Mouse (Mus musculus) layer of hippocampus, postnatal 25 days (tissue): ENCODE measurements at regions not wholly inside any gene's neighbourhood (a gene's known extent, or its start where the extent isn't known, plus 50 kb on each side); places are given as distances from the start of the nearest gene placed in this dataset.

Experiments
- DNase-seq, 2 experiments: peaks; one replicate each; pipeline ENCODE4 v3.0.0; 2022; ENCODE audit warnings: mixed read lengths in 2 of 2, low spot score in 1 of 2; ENCODE audit errors: extremely low spot score in 1 of 2

DNA sequence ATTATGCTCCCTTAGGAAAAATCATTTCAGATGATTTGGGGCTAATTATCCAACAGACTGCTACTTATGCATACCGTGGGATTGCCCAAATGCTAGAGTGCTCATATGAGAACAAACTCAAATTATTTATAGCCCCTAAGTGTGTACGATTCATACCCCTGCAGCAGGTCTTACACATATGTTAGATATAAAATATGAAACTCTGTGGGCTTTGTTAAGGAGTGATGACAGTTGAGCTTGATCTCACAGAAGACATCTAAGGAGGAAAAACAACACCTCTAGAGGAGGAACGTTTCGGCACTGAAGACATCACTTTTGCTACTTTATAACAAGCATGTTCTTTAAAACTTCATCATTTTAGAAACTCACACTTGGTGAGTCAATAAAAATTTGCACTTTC is 1379.3 kb downstream of the Defb40 start:
- DNase-seq, result no peak

DNA sequence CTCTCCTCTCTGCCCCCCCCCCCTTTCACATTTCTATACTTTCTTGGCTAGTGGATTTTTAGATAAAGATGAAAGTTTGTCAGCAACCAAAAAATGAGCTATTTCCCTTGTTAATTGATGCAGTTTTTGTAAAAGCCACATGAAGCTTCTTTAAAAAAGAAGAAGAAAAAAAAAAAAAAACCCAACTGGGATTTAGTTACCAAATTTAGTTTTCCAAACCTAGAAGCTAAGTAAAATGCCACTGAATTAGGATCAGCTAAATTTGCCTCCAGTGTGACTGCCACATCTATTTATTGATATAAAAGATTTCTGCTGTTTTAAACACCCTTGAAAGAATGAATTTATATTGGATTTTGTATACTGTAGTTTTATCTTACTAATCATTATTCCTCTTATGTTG is 1381.5 kb downstream of the Defb40 start:
- DNase-seq, result no peak

DNA sequence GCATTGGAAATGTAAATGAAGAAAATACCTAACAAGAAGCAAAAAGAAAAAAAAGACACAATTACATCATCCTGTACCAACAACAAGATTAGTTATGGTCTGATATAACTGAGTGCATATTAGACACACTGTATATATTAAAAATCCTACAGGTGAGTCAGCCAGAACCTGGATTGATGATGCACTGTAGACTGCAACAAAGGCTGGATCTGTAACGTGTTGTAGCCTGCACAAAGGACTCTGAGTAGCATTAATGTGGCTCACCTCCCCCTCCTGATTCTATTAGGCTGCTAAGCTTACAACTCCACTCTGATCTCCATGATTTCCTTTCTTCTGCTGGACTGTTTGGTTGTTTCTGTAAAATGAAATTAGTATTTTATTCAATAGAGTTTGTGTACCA is 1383.4 kb downstream of the Defb40 start:
- no peak for DNase-seq

DNA sequence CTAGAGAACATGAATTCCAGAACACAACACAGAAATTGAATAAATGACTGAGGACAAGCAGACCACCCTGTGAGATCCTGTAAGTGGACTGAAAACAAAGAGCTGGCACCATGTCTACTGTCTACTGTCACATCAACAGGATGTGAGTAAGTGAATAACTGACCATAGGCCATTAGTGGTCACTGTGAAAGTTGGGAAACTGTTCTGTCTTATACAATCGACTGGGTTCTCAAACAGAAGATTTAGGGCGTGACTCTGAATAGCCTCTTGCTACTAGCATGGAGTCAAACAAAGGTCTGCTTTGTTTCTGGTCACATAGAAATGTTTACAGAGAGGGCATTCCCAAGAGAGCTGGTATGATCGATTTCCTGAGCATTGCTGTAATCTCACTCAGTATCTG is 1387.9 kb downstream of the Defb40 start:
- DNase-seq, result no peak

DNA sequence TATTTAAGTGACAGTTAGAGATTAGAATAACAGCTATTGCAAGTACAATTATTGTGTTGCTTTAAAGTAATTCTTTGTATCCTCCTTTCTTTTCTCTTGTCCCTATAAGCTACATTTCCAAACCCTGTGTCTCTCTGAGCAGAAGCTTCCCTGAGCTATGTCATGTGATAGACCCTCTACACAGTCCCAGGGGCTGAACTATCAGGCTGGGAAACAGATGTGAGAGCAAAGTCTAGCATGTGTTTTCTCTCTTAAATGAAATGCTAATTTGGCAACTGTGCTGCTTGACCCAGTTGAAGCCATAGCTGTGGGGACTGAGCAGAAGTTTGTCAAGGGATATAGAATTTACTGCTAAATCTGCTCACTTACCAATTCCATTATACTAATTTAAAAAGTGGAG is 1389.9 kb downstream of the Defb40 start:
- no peak for DNase-seq

DNA sequence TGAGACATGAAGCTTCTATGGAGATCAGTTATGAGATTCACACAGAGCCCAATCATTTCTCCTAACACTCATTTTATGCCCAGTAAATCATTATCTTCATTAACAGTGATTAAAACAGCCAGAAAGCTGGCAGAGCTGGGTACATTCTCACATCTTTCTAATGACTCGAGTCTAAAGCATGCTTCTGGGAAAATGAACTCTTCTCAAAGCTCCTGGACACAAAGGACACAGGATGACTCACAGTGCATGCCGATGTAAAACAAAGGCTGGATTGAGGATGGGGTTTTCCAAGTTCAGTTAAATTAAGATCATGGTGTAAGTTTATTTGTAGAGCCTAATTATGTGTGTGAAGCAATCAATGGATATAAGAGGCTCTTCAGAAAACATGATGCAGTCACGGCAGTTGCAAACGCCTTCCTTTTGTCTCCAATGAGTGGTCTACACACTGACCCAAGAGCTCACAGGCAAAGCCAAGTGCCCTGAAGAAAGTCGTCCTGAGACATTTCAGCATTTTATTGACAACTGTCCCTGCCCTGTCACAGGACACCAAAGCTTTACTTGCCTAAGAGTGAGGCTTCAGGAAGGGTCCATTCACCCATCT is 1390.7 kb downstream of the Defb40 start:
- no peak for DNase-seq
